Mouse (Mus musculus) midbrain, embryonic 15.5 days (tissue): Measurements from ENCODE around the gene Zfp663. TPM values are rescaled to one million over a fixed set of nuclear protein-coding genes. Genes with fewer than 3 reads are reported as not detected.

Experiments
- ATAC-seq: fragments of 200-750 bp; cut with Nextera tagmentation; replicated peaks from 2 replicates; pipeline ENCODE4 v1.8.0; 2017; ENCODE audit warnings: moderate TSS enrichment
- H3K27ac ChIP-seq: fragments of 300-500 bp; sonication (generic); 2 replicates; pipeline ENCODE4 v1.5.1; 2015; ENCODE audit warnings: mild to moderate bottlenecking, inconsistent platforms
- H3K27me3 ChIP-seq: fragments of 300-500 bp; sonication (generic); replicated peaks from 2 replicates; pipeline ENCODE4 v1.6.1; 2015; ENCODE audit warnings: inconsistent platforms
- H3K36me3 ChIP-seq: fragments of 300-500 bp; sonication (generic); replicated peaks from 2 replicates; pipeline ENCODE4 v1.6.1; 2015; ENCODE audit warnings: inconsistent platforms
- H3K4me1 ChIP-seq: fragments of 300-500 bp; sonication (generic); 2 replicates; pipeline ENCODE4 v1.6.1; 2015; ENCODE audit warnings: inconsistent platforms
- H3K4me2 ChIP-seq: fragments of 300-500 bp; sonication (generic); 2 replicates; pipeline ENCODE4 v1.6.1; 2015; ENCODE audit warnings: inconsistent platforms, mild to moderate bottlenecking, moderate library complexity
- H3K4me3 ChIP-seq: fragments of 300-500 bp; sonication (generic); 2 replicates; pipeline ENCODE4 v1.5.1; 2015; ENCODE audit warnings: mild to moderate bottlenecking, inconsistent platforms
- H3K9ac ChIP-seq: fragments of 300-500 bp; sonication (generic); 2 replicates; pipeline ENCODE4 v1.6.1; 2015; ENCODE audit warnings: mild to moderate bottlenecking, inconsistent platforms
- H3K9me3 ChIP-seq: fragments of 300-500 bp; sonication (generic); 2 replicates; pipeline ENCODE4 v1.6.1; 2016; ENCODE audit warnings: inconsistent platforms
- WGBS: fragments of 180-500 bp; shearing (Covaris S2); methylation state at CpG from one replicate; pipeline ENCODE4 v1.1.7; 2015; ENCODE audit warnings: mixed read lengths; 5-methylcytosine and 5-hydroxymethylcytosine counted together
- polyA plus RNA-seq: library from polyadenylated mRNA; unstranded; fragments of >200 nt; fragmentation: Nextera tagmentation; extraction: Ambion mirVana; gene quantifications from 2 replicates; pipeline ENCODE4 v1.2.1, GENCODE M21; 2015

The Zfp663 gene
- polyA plus RNA-seq, 1 experiment from 2014 or later: 10.9 TPM

DNA sequence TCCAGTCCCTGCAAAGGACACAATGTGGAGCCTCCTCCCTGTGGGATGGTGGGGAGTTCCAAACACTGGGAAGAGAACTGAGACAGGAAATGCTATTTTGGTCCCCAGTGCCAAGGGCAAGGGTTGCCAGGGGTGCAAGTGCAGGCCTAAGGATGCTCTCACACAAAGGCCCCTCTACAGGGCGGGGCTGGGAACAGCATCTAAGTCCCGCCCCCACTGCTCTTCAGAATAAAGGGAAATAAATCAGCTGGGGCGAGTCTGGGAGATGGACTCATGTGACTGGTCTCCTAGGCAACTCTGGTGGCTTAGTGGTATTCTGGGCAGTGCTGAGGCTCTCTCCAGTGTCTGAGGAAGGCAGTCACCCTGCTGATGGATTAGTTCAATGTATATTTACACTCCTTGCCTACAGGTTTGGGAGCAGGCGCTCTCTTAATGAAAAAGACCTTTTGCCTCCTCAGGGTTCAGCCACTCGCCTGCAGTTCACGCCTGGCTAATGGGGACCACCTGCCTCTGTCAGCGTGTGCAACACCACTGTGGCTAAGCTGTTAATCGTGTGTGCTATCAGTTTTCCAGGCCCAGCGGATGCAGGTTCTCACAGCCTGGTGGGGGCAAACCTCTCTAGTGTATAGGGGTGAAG is 51.6 kb downstream of the Zfp663 start:
- H3K4me1 ChIP-seq: peaks cover 59% of the 10 kb centered on the region
- WGBS: 2% methylated on average over 9 of the region's 9 CpGs

DNA sequence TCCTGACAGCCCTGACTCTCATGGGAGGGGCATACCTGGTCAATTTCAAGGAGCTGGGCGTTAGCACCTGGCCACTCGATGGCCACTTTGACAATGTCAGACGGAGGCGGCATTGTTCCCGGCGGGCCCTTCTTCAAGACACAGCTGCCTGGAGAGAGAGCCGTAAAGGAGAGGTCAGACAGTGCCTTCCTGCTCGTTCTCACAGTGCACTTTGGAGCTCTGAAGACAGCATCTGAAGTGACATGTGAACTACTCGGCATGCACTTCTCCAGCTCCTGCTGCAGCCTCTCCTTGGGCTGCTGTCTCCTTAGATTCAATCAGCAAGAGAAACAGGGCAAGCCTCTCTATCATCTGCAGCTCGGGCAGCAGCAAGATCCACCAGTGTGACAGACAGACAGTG is 52.3 kb downstream of the Zfp663 start:
- ATAC-seq: peak; percentile 10
- WGBS: 31% methylated on average over 10 of the region's 10 CpGs
- Histone ChIP-seq H3K9me3 (no peaks in the 10 kb centered on the region), H3K27me3 (no peaks in the 10 kb centered on the region), H3K36me3 (peaks cover 12% of the 10 kb centered on the region; the same call in 1 of the 2 replicates), H3K27ac (peak overlapping the region; percentile 84), H3K9ac (peak overlapping the region; percentile 11; the same call in 1 of the 2 replicates), H3K4me3 (no peak overlapping the region), H3K4me1 (peaks cover 56% of the 10 kb centered on the region), H3K4me2 (peak overlapping the region; percentile 23; the same call in 1 of the 2 replicates)

More for the DNA sequence above, 51.6 kb downstream of the Zfp663 start:
- peak; percentile 92 for ATAC-seq
- Histone ChIP-seq H3K36me3 (peaks cover 12% of the 10 kb centered on the region; the same call in 1 of the 2 replicates), H3K9me3 (no peaks in the 10 kb centered on the region), H3K4me2 (peak overlapping the region; percentile 23), H3K27me3 (no peaks in the 10 kb centered on the region), H3K9ac (peak overlapping the region; percentile 15; the same call in 1 of the 2 replicates), H3K27ac (peak overlapping the region; percentile 84), H3K4me3 (no peak overlapping the region)

GRCm38 (mm10) chr2:165314197-165314596 is 54.3 kb downstream of the Zfp663 start:
- Histone ChIP-seq H3K4me3 (no peak overlapping the region), H3K4me2 (no peak overlapping the region), H3K27ac (no peak overlapping the region), H3K4me1 (peaks cover 60% of the 10 kb centered on the region), H3K27me3 (no peaks in the 10 kb centered on the region), H3K9me3 (no peaks in the 10 kb centered on the region), H3K9ac (no peak overlapping the region), H3K36me3 (peaks cover 12% of the 10 kb centered on the region; the same call in 1 of the 2 replicates)
- WGBS: 68% methylated on average over 8 of the region's 8 CpGs
- no peak for ATAC-seq

- Histone ChIP-seq H3K4me1 (peaks cover 46% of the 10 kb centered on the region), H3K4me3 (no peak overlapping the region), H3K27ac (no peak overlapping the region), H3K36me3 (peaks cover 12% of the 10 kb centered on the region; the same call in 1 of the 2 replicates), H3K4me2 (no peak overlapping the region), H3K27me3 (no peaks in the 10 kb centered on the region), H3K9me3 (no peaks in the 10 kb centered on the region), H3K9ac (no peak overlapping the region)
- 64% methylated on average over 7 of the region's 7 CpGs for WGBS
- ATAC-seq: no peak
Observed at GRCm38 (mm10) chr2:165312381-165312780, 56.1 kb downstream of the Zfp663 start.

DNA sequence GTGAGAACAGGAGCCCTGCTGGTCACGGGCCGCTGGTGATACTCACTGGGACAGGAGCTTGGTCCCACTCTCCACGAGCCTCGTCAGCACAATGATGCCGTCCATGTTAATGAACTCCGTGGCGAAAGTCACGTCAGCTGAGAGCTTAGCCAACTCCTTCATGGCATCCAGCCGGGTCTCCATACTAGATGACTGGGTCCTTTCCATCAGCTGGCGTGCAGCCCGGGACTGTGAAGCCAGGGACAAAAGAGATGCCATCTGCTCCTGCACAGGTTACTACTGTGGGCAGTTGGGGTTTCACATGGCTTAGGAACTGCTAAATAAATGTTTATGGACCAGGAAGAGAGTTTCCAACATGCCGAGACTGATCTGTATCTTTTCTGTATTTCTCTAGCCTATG is 57.0 kb downstream of the Zfp663 start:
- H3K9me3 ChIP-seq: no peaks in the 10 kb centered on the region
- H3K9ac ChIP-seq: no peak overlapping the region
- H3K4me3 ChIP-seq: no peak overlapping the region
- ATAC-seq: no peak
- peak overlapping the region; percentile 46 for H3K27ac ChIP-seq
- peaks cover 37% of the 10 kb centered on the region for H3K4me1 ChIP-seq
- no peak overlapping the region for H3K4me2 ChIP-seq
- H3K27me3 ChIP-seq: no peaks in the 10 kb centered on the region
- 42% methylated on average over 12 of the region's 12 CpGs for WGBS
- peaks cover 16% of the 10 kb centered on the region; the same call in 1 of the 2 replicates for H3K36me3 ChIP-seq

DNA sequence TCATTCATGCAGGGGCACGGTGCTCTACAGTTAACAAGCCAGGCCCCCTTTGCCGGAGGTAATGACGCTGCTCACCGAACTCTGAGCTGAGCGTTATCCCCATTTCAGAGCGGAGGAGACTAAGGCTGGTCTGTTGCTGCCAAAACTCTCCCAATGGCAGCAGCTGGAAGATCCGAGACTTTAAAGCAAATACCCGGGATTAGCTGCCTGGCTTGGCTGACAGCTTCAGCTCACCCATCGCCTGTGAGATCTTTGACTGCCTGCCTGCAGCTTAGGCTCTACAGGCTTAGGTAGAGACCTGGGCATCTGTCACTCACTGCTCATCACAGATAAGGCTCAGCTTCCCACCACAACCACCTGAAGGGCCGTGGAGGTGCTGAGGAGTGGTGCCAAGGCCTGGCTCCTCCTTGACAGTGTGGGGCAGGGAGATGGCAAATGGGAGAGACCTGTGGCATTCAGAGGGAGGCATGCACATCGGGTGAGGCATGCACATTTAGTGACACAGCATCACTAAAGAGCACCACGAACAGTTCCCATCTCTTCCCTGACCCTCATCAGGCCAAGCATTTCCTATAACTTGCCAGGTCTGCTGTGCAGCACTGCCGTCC is 57.6 kb downstream of the Zfp663 start:
- H3K4me2 ChIP-seq: no peak overlapping the region
- H3K27me3 ChIP-seq: no peaks in the 10 kb centered on the region
- no peaks in the 10 kb centered on the region for H3K9me3 ChIP-seq
- H3K9ac ChIP-seq: 0 out of 2 replicates have a peak overlapping the region, but pooled peaks have one; percentile 10
- peaks cover 31% of the 10 kb centered on the region for H3K4me1 ChIP-seq
- H3K27ac ChIP-seq: peak overlapping the region; percentile 46
- WGBS: 30% methylated on average over 13 of the region's 13 CpGs
- no peak overlapping the region for H3K4me3 ChIP-seq
- peak; percentile 24; the same call in 1 of the 2 replicates for ATAC-seq
- H3K36me3 ChIP-seq: peaks cover 16% of the 10 kb centered on the region; the same call in 1 of the 2 replicates

- Histone ChIP-seq H3K4me2 (no peak overlapping the region), H3K4me1 (peaks cover 29% of the 10 kb centered on the region), H3K4me3 (no peak overlapping the region), H3K27ac (no peak overlapping the region), H3K9ac (no peak overlapping the region), H3K27me3 (no peaks in the 10 kb centered on the region), H3K36me3 (peaks cover 27% of the 10 kb centered on the region), H3K9me3 (no peaks in the 10 kb centered on the region)
- 90% methylated on average over 6 of the region's 6 CpGs for WGBS
- ATAC-seq: no peak
Observed at GRCm38 (mm10) chr2:165307801-165308200, 60.7 kb downstream of the Zfp663 start.

DNA sequence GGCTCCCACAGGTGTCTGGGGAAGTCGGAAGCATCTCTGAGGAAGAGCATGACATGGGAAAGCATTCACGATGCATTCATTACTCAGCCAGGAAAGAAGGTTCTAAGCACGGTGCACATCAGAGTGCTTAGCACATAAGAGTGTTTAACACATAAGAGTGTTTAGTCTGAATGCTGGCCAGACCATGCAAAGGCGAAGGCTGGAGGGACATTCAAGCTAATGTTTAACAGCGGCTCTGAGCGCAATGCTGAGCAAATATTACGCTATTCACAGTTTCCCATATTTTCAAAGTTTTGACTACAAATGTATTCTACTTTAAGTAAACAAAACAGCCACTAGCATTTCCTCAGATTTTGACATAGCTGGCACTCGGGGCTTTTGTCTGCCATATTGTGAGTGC is 63.1 kb downstream of the Zfp663 start:
- WGBS: 90% methylated on average over 8 of the region's 8 CpGs
- Histone ChIP-seq H3K9ac (no peak overlapping the region), H3K4me2 (no peak overlapping the region), H3K27me3 (no peaks in the 10 kb centered on the region), H3K27ac (no peak overlapping the region), H3K9me3 (no peaks in the 10 kb centered on the region), H3K4me3 (no peak overlapping the region), H3K36me3 (peaks cover 28% of the 10 kb centered on the region), H3K4me1 (peaks cover 16% of the 10 kb centered on the region)
- no peak for ATAC-seq

- 85% methylated on average over 19 of the region's 19 CpGs for WGBS
- no peak for ATAC-seq
- Histone ChIP-seq H3K4me1 (peaks cover 10% of the 10 kb centered on the region; the same call in 1 of the 2 replicates), H3K4me2 (no peak overlapping the region), H3K9ac (no peak overlapping the region), H3K9me3 (no peaks in the 10 kb centered on the region), H3K36me3 (peaks cover 28% of the 10 kb centered on the region), H3K27me3 (no peaks in the 10 kb centered on the region), H3K27ac (no peak overlapping the region), H3K4me3 (no peak overlapping the region)
Observed at GRCm38 (mm10) chr2:165304819-165305218, 63.7 kb downstream of the Zfp663 start.

- Histone ChIP-seq H3K36me3 (peaks cover 32% of the 10 kb centered on the region), H3K27ac (no peak overlapping the region), H3K4me1 (no peaks in the 10 kb centered on the region), H3K4me3 (no peak overlapping the region), H3K9me3 (no peaks in the 10 kb centered on the region), H3K9ac (no peak overlapping the region), H3K27me3 (no peaks in the 10 kb centered on the region), H3K4me2 (no peak overlapping the region)
- ATAC-seq: no peak
- WGBS: 92% methylated on average over 6 of the region's 6 CpGs
Observed at GRCm38 (mm10) chr2:165303354-165304012, 65.0 kb downstream of the Zfp663 start.

GRCm38 (mm10) chr2:165301409-165301808 is 67.1 kb downstream of the Zfp663 start:
- Histone ChIP-seq H3K9ac (no peak overlapping the region), H3K27ac (no peak overlapping the region)
- WGBS: 52% methylated on average over 3 of the region's 3 CpGs

More at GRCm38 (mm10) chr2:165301409-165301808, 67.1 kb downstream of the Zfp663 start:
- peaks cover 48% of the 10 kb centered on the region for H3K36me3 ChIP-seq
- H3K27me3 ChIP-seq: no peaks in the 10 kb centered on the region
- H3K4me3 ChIP-seq: no peak overlapping the region
- ATAC-seq: no peak
- no peaks in the 10 kb centered on the region for H3K4me1 ChIP-seq
- no peak overlapping the region for H3K4me2 ChIP-seq
- no peaks in the 10 kb centered on the region for H3K9me3 ChIP-seq
